Mouse (Mus musculus) ZHBTc4 (cell line): ENCODE measurements at regions not wholly inside any gene's neighbourhood (a gene's known extent, or its start where the extent isn't known, plus 50 kb on each side); places are given as distances from the start of the nearest gene placed in this dataset.

Source experiments
- DNase-seq: peaks from one replicate; pipeline ENCODE4 v3.0.0-alpha.2; 2011; ENCODE audit warnings: low read depth, low spot score

DNA sequence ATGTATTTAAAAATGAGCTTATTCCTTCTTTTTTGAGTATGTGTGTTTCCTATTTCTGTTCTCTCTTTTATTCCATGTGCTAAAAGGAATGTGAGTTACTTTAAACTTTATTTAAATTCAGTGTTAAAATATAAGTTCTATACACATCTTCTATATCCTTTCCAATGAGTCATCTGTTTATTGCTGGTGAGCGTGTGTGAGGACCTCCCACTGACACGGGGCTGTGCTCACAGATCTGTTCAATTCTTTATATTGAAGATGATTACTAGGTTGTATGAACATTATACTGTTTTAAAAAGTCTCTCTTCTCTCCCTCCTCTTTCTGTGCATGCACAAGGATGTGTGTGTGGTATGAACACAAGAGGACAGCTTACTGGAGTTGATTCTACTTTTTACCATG lies 55.3 kb upstream of the Dnajc19 start:
- no peak for DNase-seq
